Mouse (Mus musculus) layer of hippocampus, postnatal 10 days (tissue): ENCODE measurements around the gene Galnt10. TPM values are rescaled to one million over a fixed set of nuclear protein-coding genes. Genes with fewer than 3 reads are reported as not detected.

Source experiments
- DNase-seq, 2 experiments: peaks; one replicate each; pipeline ENCODE4 v3.0.0; 2021; ENCODE audit warnings: low spot score in 2 of 2
- total RNA-seq, 2 experiments: library from RNA; stranded (reverse); gene quantifications; 2 replicates each; pipeline ENCODE4 v1.2.3; 2021

Gene Galnt10
- total RNA-seq, 2 experiments from 2014 or later = 10.9 to 11.2 TPM

DNA sequence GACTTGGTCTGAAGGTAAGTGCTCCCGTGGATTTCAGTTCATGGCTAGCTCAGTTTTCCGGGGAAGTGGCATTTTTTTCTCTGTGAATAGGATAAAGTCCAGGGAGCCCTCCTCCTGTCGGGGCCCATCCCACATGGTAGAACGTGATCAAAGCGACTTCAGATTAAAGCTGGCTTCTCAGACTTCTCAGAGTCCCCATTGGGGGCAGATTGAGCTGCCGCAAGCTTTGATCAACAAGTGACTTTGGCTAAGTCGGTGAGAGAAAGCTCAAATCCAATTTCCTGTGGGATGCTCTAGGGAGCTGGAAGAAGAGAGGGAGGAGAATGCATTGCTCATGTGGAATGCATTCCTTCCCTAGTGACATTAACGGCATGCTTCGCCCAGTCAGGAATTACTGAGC lies 10.1 kb upstream of the Galnt10 start:
- no peak for DNase-seq

DNA sequence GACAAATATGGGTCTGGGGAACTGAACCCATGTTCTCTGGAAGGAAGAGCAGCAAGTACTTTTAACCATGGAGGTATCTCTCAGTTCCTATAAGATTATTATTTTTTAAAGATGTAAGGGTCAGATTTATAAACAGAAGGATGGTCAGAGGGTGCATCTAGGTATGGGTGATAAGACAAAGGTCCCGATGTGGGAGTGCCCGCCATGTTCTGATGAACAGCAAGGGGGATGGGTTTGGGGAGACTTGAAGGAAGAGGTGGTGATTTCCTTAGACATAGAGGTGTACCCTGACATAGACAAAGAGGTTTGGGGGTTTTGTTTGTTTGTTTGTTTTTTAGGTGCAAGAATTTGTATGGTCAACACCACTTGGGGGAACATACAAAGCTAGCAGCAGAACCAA lies 1.6 kb upstream of the Galnt10 start:
- DNase-seq = no peak

- DNase-seq = peak in 1 of 2 experiments; percentile 47
Observed at GRCm38 (mm10) chr11:57644245-57645017, 811 bp upstream of the Galnt10 start.

- no peak for DNase-seq
Observed at GRCm38 (mm10) chr11:57645847-57646246, 605 bp downstream of the Galnt10 start.

- DNase-seq = no peak
Observed at GRCm38 (mm10) chr11:57646416-57646815, 1.2 kb downstream of the Galnt10 start.

DNA sequence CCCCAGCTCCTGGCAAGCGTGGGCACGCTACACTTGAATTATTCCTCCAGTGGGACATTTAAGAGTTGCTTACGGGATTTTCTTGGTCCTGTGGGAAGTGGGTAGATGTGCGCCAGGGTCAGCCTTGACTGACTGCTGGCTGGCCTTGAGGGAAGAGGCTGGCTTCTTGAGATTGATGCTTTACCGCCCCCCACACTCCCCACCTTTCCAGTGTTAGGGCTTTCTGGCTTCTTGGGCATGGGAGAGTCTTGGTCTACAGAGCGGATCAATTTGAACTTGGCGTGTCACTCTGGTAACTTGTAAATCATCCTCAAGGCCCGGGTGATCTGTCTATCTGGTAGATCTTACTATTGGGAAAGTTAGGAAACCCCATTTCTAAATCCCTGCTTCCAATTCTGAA lies 1.7 kb downstream of the Galnt10 start:
- no peak for DNase-seq

DNA sequence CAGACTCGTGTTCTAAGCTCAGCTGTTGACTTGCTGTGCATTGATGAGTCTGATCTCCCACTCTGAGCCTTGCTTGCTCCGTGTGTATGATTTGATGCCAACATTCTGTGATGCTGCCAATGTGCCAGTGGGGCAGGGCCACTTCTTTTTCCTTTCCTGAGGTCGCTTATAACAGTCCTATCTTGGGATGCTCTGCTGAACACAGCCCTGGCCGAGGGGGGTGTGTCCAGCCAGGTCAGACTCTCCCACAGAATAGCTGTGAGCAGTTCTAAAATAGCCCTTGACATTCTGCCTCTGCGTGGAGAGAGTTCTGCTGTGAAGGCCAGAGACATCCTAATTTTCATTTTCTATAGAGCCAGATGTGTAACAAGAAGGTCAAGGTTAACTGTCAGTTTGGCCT lies 2.2 kb downstream of the Galnt10 start:
- no peak for DNase-seq

GRCm38 (mm10) chr11:57648196-57648800 lies 3.1 kb downstream of the Galnt10 start:
- no peak for DNase-seq

DNA sequence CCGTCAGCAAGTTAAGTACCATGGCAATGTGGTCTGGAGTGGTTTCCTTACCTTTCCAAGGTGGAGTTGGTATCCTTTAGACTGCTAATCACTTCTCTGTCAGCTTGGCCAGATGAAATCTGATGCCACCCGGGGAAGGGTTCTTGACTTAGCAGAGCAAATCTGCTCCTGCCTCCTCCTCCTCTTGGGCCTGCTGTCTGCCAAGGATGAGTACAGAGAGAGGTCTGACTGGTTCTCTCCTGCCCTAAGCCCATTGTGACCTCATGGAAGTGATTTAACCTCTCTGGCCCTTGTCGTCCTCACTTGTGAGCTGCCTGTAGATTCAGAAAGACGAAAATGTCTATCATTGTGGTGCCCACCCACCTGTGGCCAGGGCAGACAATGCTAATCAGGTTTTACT lies 4.0 kb downstream of the Galnt10 start:
- no peak for DNase-seq

- DNase-seq = no peak
Observed at GRCm38 (mm10) chr11:57649671-57650070, 4.4 kb downstream of the Galnt10 start.

- no peak for DNase-seq
Observed at GRCm38 (mm10) chr11:57650867-57651266, 5.6 kb downstream of the Galnt10 start.

GRCm38 (mm10) chr11:57651281-57651810 lies 6.1 kb downstream of the Galnt10 start:
- DNase-seq = peak; percentile 40 to 56

- no peak for DNase-seq
Observed at GRCm38 (mm10) chr11:57652206-57652922, 7.1 kb downstream of the Galnt10 start.

- DNase-seq = no peak
Observed at GRCm38 (mm10) chr11:57652923-57653660, 7.8 kb downstream of the Galnt10 start.

- no peak for DNase-seq
Observed at GRCm38 (mm10) chr11:57653796-57654195, 8.6 kb downstream of the Galnt10 start.

DNA sequence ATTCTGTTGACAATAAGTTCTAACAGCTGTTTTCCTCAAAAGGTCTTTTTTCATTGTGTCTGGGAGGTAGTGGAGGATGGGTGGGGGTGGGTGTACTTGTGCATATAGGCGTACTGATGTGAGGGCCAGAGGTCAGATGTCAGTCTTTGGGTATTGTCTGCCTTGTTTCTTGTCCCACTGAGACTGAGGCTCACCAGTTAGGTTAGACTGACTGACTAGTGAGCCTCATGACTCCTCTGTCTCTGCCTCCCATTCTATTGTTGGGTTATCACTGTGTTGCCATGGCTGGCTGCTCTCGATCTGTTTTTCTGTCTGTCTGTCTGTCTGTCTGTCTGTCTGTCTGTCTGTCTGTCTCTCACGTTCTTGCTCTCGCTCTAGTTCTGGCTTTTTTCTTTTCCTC lies 9.1 kb downstream of the Galnt10 start:
- DNase-seq = no peak

GRCm38 (mm10) chr11:57654977-57655397 lies 9.7 kb downstream of the Galnt10 start:
- DNase-seq = no peak

- DNase-seq = no peak
Observed at GRCm38 (mm10) chr11:57655669-57656325, 10.6 kb downstream of the Galnt10 start.

GRCm38 (mm10) chr11:57656602-57657275 lies 11.5 kb downstream of the Galnt10 start:
- no peak for DNase-seq
